Mouse (Mus musculus): Measurements from ENCODE around the gene Zfp322a.

- TF ChIP-seq POLR2A (IDR thresholded peaks at IDR 0.05; ENCODE audit: extremely low read depth, insufficient read depth, low read length) (no peak), CTCF (IDR thresholded peaks at IDR 0.05; ENCODE audit: low read depth, low read length) (no peak)
Observed at GRCm38 (mm10) chr13:23312909-23313669, 55.9 kb downstream of the Zfp322a start.
